Mouse (Mus musculus) limb, embryonic 11.5 days (tissue): Measurements from ENCODE around the gene Adra2b. TPM values are rescaled to one million over a fixed set of nuclear protein-coding genes. Genes with fewer than 3 reads are reported as not detected.

ENCODE experiments used
- ATAC-seq: fragments of 200-750 bp; cut with Nextera tagmentation; 2 replicates; pipeline ENCODE4 v1.8.0; 2017; ENCODE audit warnings: low read depth; ENCODE audit not compliant: insufficient number of reproducible peaks, low FRiP score, low TSS enrichment
- DNase-seq: peaks from one replicate; pipeline ENCODE4 v3.0.0-alpha.2; 2015; ENCODE audit warnings: low spot score
- H3K27ac ChIP-seq: fragments of 300-500 bp; sonication (generic); replicated peaks from 2 replicates; pipeline ENCODE4 v1.5.1; 2014; ENCODE audit warnings: low read depth, mild to moderate bottlenecking, low read length
- H3K27me3 ChIP-seq: fragments of 300-500 bp; sonication (generic); 2 replicates; pipeline ENCODE4 v1.6.1; 2014; ENCODE audit warnings: mild to moderate bottlenecking, low read length, mixed read lengths; ENCODE audit not compliant: control insufficient read depth, insufficient read depth
- H3K36me3 ChIP-seq: fragments of 300-500 bp; sonication (generic); 2 replicates; pipeline ENCODE4 v1.6.1; 2014; ENCODE audit warnings: mild to moderate bottlenecking, low read length, moderate library complexity, mixed read lengths; ENCODE audit not compliant: control insufficient read depth, insufficient read depth
- H3K4me1 ChIP-seq: fragments of 300-500 bp; sonication (generic); 2 replicates; pipeline ENCODE4 v1.6.1; 2014; ENCODE audit warnings: low read length, mixed read lengths; ENCODE audit not compliant: control insufficient read depth, insufficient read depth
- H3K4me2 ChIP-seq: fragments of 300-500 bp; sonication (generic); 2 replicates; pipeline ENCODE4 v1.6.1; 2014; ENCODE audit warnings: low read depth, mild to moderate bottlenecking, moderate library complexity; ENCODE audit not compliant: severe bottlenecking
- H3K4me3 ChIP-seq: fragments of 300-500 bp; sonication (generic); 2 replicates; pipeline ENCODE4 v1.5.1; 2014; ENCODE audit warnings: low read depth, low read length
- H3K9ac ChIP-seq: fragments of 300-500 bp; sonication (generic); 2 replicates; pipeline ENCODE4 v1.6.1; 2014; ENCODE audit warnings: mild to moderate bottlenecking, low read length
- H3K9me3 ChIP-seq: fragments of 300-500 bp; sonication (generic); 2 replicates; pipeline ENCODE4 v1.6.1; 2016; ENCODE audit warnings: low read length; ENCODE audit not compliant: control insufficient read depth
- WGBS: fragments of 180-500 bp; shearing (Covaris S2); extraction: QIAGEN DNeasy Blood & Tissue Kit; methylation state at CpG from one replicate; pipeline ENCODE4 v1.1.7; 2014; 5-methylcytosine and 5-hydroxymethylcytosine counted together
- polyA plus RNA-seq: library from polyadenylated mRNA; unstranded; fragments of >200 nt; fragmentation: Nextera tagmentation; extraction: Ambion mirVana; gene quantifications from 2 replicates; pipeline ENCODE4 v1.2.1, GENCODE M21; 2014

Gene Adra2b
- polyA plus RNA-seq, 1 experiment from 2014 or later: 2.6 TPM

GRCm38 (mm10) chr2:127347147-127347985 lies 15.6 kb upstream of the Adra2b start:
- Histone ChIP-seq H3K9me3 (no peaks in the 10 kb centered on the region), H3K4me2 (no peak overlapping the region), H3K27ac (no peak overlapping the region), H3K36me3 (no peaks in the 10 kb centered on the region), H3K4me3 (no peak overlapping the region), H3K27me3 (no peaks in the 10 kb centered on the region), H3K9ac (no peak overlapping the region), H3K4me1 (no peaks in the 10 kb centered on the region)
- DNase-seq (no peak), ATAC-seq (no peak)
- WGBS: 81% methylated on average over 13 of the region's 13 CpGs

GRCm38 (mm10) chr2:127353881-127354280 lies 9.1 kb upstream of the Adra2b start:
- H3K9ac ChIP-seq: no peak overlapping the region
- ATAC-seq (no peak), DNase-seq (no peak)
- no peaks in the 10 kb centered on the region for H3K9me3 ChIP-seq
- no peaks in the 10 kb centered on the region for H3K36me3 ChIP-seq
- WGBS: 85% methylated on average over 4 of the region's 4 CpGs
- H3K4me1 ChIP-seq: no peaks in the 10 kb centered on the region
- H3K4me2 ChIP-seq: no peak overlapping the region
- no peak overlapping the region for H3K4me3 ChIP-seq
- H3K27ac ChIP-seq: no peak overlapping the region
- H3K27me3 ChIP-seq: no peaks in the 10 kb centered on the region

DNA sequence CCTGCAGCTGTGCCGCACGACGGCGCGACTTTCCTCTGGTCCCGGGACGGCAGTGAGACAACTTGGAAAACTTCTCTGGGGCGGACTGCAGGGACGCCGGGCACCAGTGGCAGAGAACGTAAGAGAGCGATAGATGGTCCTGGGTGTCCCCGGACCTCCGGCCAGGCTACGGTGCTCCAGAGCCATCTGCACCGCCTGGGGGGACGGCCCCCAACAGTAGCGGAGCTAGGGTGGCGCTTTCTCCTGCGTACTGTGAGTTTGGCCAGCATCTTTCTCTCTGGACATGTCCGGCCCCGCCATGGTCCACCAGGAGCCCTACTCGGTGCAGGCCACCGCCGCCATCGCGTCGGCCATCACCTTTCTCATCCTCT lies 259 bp downstream of the Adra2b start:
- Histone ChIP-seq H3K4me2 (peak overlapping the region; percentile 41), H3K9ac (no peak overlapping the region), H3K27me3 (peaks cover 48% of the 10 kb centered on the region), H3K4me3 (peak overlapping the region; percentile 22), H3K4me1 (peaks cover 13% of the 10 kb centered on the region), H3K9me3 (no peaks in the 10 kb centered on the region; the same call in 1 of the 2 replicates), H3K36me3 (no peaks in the 10 kb centered on the region), H3K27ac (no peak overlapping the region)
- 2% methylated on average over 28 of the region's 28 CpGs for WGBS
- ATAC-seq (no peak), DNase-seq (no peak)

- no peaks in the 10 kb centered on the region; the same call in 1 of the 2 replicates for H3K9me3 ChIP-seq
- peaks cover 48% of the 10 kb centered on the region for H3K27me3 ChIP-seq
- DNase-seq (no peak), ATAC-seq (no peak)
- peak overlapping the region; percentile 22 for H3K4me3 ChIP-seq
- peaks cover 13% of the 10 kb centered on the region for H3K4me1 ChIP-seq
- peak overlapping the region; percentile 41 for H3K4me2 ChIP-seq
- H3K27ac ChIP-seq: no peak overlapping the region
- 7% methylated on average over 20 of the region's 20 CpGs for WGBS
- H3K9ac ChIP-seq: no peak overlapping the region
- H3K36me3 ChIP-seq: no peaks in the 10 kb centered on the region
These were observed 688 bp downstream of the Adra2b start for GRCm38 (mm10) chr2:127363696-127364095.

DNA sequence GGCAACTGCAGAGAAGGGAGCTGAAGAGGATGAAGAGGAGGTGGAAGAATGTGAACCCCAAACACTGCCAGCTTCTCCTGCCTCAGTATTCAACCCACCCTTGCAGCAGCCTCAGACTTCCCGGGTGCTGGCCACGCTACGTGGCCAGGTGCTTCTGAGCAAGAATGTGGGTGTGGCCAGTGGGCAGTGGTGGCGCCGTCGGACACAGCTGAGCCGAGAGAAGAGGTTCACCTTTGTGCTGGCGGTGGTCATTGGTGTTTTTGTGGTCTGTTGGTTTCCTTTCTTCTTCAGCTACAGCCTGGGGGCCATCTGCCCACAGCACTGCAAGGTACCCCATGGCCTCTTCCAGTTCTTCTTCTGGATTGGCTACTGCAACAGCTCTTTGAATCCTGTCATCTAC lies 1.4 kb downstream of the Adra2b start:
- H3K9ac ChIP-seq: no peak overlapping the region
- no peak overlapping the region for H3K27ac ChIP-seq
- DNase-seq: no peak
- no peak overlapping the region for H3K4me2 ChIP-seq
- H3K36me3 ChIP-seq: no peaks in the 10 kb centered on the region
- WGBS: 16% methylated on average over 8 of the region's 8 CpGs
- H3K4me3 ChIP-seq: no peak overlapping the region; the same call in 1 of the 2 replicates
- no peaks in the 10 kb centered on the region; the same call in 1 of the 2 replicates for H3K9me3 ChIP-seq
- H3K27me3 ChIP-seq: peaks cover 48% of the 10 kb centered on the region
- ATAC-seq: no peak
- peaks cover 13% of the 10 kb centered on the region for H3K4me1 ChIP-seq

DNA sequence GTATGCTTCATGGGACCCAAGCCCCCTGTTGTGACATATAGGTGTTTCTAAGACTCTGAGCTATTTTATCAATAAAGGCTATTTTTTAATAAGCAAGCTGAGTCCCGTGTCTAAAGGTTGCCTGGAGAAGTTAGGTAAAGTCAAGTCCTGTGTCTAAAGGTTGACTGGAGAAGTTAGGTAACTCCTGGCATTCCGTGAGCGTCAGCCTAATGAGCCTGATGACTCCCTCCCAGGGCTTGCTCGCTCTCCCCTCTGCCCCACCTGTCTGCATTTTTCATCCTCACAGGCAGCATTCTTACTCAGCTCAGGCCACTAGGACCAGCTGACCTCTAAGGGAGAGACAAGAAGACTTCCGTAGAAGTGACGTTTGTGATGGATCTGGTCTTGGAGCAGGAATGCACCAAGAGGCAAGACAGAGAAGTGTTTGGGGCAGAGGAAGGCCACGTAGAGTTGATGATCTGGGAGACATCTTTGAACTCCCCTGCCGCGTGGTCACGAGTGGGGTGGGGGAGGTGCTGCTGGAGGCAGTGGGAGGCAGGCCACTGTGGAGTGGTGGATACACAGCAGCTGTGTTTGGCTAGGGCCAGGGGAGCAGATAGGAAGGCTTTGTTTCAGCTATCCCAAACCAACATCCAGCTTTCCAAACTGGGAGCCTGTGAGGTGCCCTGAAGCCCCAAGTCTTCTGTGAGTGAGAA lies 4.3 kb downstream of the Adra2b start:
- no peak overlapping the region for H3K27ac ChIP-seq
- no peak overlapping the region for H3K4me3 ChIP-seq
- peaks cover 13% of the 10 kb centered on the region for H3K4me1 ChIP-seq
- no peak for ATAC-seq
- H3K9ac ChIP-seq: no peak overlapping the region
- DNase-seq: no peak
- H3K36me3 ChIP-seq: no peaks in the 10 kb centered on the region
- no peaks in the 10 kb centered on the region; the same call in 1 of the 2 replicates for H3K9me3 ChIP-seq
- H3K27me3 ChIP-seq: peaks cover 41% of the 10 kb centered on the region
- 60% methylated on average over 10 of the region's 10 CpGs for WGBS
- no peak overlapping the region for H3K4me2 ChIP-seq

DNA sequence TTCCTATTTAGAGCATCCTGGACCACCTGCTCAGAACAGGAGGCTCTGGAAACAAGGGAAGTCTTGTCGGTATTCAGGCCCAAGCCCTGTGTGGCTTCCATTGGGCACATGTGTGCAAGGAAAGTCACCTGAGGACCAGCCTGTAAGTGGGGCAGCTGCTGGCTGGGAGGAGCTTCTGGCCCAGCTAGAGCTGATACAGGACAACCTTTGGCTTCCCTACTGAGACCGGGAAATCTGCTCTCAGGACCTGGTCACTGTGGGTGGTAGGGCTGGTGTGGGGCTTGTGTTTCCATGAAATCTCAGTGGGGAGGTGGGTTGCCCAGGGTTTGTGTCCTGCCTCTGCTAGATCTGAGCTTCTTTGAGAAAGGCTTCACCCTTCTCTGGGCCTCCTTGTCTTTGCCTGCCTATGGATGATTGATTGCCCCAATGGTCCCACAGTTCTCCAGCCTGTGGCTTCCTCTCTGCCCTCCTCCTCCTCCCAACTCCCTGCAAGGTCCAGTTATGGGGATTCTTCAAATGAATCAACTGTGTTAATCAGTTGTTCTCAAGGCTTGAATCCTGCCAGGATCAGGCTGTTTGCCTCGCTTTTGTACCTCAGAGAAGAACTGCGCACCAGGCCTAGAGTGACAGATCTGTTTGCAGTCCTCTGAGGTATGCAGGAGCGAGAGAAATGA lies 6.8 kb downstream of the Adra2b start:
- H3K27ac ChIP-seq: no peak overlapping the region
- no peak overlapping the region for H3K4me2 ChIP-seq
- no peak overlapping the region for H3K9ac ChIP-seq
- no peaks in the 10 kb centered on the region for H3K36me3 ChIP-seq
- peaks cover 17% of the 10 kb centered on the region for H3K27me3 ChIP-seq
- no peaks in the 10 kb centered on the region for H3K9me3 ChIP-seq
- DNase-seq (no peak), ATAC-seq (no peak)
- H3K4me3 ChIP-seq: no peak overlapping the region
- WGBS: 69% methylated on average over 5 of the region's 5 CpGs
- H3K4me1 ChIP-seq: no peaks in the 10 kb centered on the region; the same call in 1 of the 2 replicates
